In the genomic region with DNA sequence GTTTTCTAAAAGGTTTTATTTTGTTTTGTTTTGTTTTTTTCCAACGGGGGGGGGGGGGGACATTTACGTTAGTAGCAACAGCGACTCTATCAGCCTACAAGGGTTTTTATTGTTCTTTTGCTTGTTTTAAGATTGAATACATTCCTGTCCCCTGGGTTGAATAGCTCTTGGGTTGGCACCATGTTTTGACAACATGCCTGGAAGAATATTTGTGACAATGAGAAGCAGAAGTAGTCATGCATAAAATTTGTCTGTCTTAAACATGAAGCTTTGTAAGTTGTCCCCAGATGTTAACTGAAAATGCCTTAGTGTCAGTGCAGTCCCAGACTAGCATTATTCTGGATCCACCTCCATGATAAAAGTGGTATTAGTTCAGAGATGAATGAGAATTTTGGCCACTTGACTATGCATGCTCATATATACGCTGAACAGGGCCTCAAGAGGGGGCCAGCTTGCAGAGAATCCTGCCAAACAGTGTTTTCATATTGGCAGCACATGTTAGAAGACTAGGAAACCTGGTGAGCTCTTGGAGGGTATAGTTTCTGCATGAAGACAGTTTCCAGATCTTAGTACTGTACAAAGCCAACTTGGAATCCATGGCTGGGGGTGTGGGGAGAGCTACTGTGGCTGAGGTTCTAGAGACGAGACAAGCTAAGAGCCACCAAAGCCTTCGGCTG, we compare ENCODE assay signal across 22 mouse cellular contexts. TPM values are rescaled to one million over a fixed set of nuclear protein-coding genes. Genes with fewer than 3 reads are reported as not detected.
A peak's percentile ranks its signal among the peaks of the same experiment; 100 is the strongest.
DNase-seq lines count a peak whose midpoint lies in the region; ATAC-seq and TF ChIP-seq lines count a peak whose summit lies in the region.
"Had no signal": no experiment of that assay in that cellular context is flagged by ENCODE, and none has a peak within 500 bp of the region (broad histone marks: within the 10 kb centered on the region; RNA-seq: fewer than 3 reads in every experiment).

No protein-coding gene starts in this region.

- TF ChIP-seq POLR2A in lung, adult 2 months (IDR thresholded peaks at IDR 0.05; ENCODE audit: borderline replicate concordance, extremely low read depth, low read depth, low read length): no peak

- 78% methylated on average over 6 of the region's 6 CpGs for WGBS in forebrain, embryonic 14.5 days
- WGBS in forebrain, embryonic 13.5 days: 84% methylated on average over 6 of the region's 6 CpGs
- 79% methylated on average over 6 of the region's 6 CpGs for WGBS in intestine, embryonic 14.5 days
- WGBS in intestine, embryonic 15.5 days: 74% methylated on average over 6 of the region's 6 CpGs
- WGBS in midbrain, postnatal 0 days: 72% methylated on average over 6 of the region's 6 CpGs
- WGBS in midbrain, embryonic 11.5 days: 79% methylated on average over 6 of the region's 6 CpGs
- 74% methylated on average over 6 of the region's 6 CpGs for WGBS in lung, adult 2 months

- no peaks in the 10 kb centered on the region for H3K9me3 ChIP-seq in forebrain, embryonic 14.5 days (replicated peaks; ENCODE audit: control insufficient read depth, low read length)
- no peaks in the 10 kb centered on the region for H3K9me3 ChIP-seq in forebrain, embryonic 13.5 days (replicated peaks)
- H3K9me3 ChIP-seq in intestine, embryonic 14.5 days (ENCODE audit: control insufficient read depth, low read length): no peaks in the 10 kb centered on the region
- no peaks in the 10 kb centered on the region for H3K9me3 ChIP-seq in intestine, embryonic 15.5 days
- no peaks in the 10 kb centered on the region for H3K9me3 ChIP-seq in midbrain, postnatal 0 days (ENCODE audit: low read length)
- no peaks in the 10 kb centered on the region for H3K9me3 ChIP-seq in midbrain, embryonic 11.5 days (ENCODE audit: control insufficient read depth, low read length)
- H3K9me3 ChIP-seq: embryonic facial prominence, embryonic 12.5 days; heart, embryonic 15.5 days; limb, embryonic 13.5 days; lung, embryonic 15.5 days; megakaryocyte, embryonic 14.5 days had no signal

- H3K9ac ChIP-seq in forebrain, embryonic 14.5 days (ENCODE audit: low read length): no peak overlapping the region
- no peak overlapping the region for H3K9ac ChIP-seq in forebrain, embryonic 13.5 days
- H3K9ac ChIP-seq in intestine, embryonic 14.5 days (ENCODE audit: low read length): no peak overlapping the region
- no peak overlapping the region for H3K9ac ChIP-seq in intestine, embryonic 15.5 days
- no peak overlapping the region for H3K9ac ChIP-seq in midbrain, postnatal 0 days (replicated peaks; ENCODE audit: low read length, poor library complexity, severe bottlenecking)
- H3K9ac ChIP-seq in midbrain, embryonic 11.5 days (ENCODE audit: low read length): no peak overlapping the region
- H3K9ac ChIP-seq: embryonic facial prominence, embryonic 12.5 days; heart, embryonic 15.5 days; limb, embryonic 13.5 days; liver, embryonic 14.5 days; lung, embryonic 15.5 days had no signal

- peak; percentile 18 for DNase-seq in forebrain, embryonic 14.5 days (ENCODE audit: low spot score)
- peak; percentile 46 for DNase-seq in intestine, embryonic 14.5 days (ENCODE audit: low spot score)
- DNase-seq in midbrain, postnatal 0 days (ENCODE audit: low spot score): peak; percentile 26
- DNase-seq in midbrain, embryonic 11.5 days (ENCODE audit: low spot score, missing footprints): no peak
- no peak for DNase-seq in lung, adult 2 months
- DNase-seq: adrenal gland, postnatal 25 days; cerebellum, adult 11-12 months; cerebellum, postnatal 14 days; heart, postnatal 4 days; kidney, adult 18-20 months; kidney, postnatal 36 days; lung, postnatal 36 days had no signal

- ATAC-seq in forebrain, embryonic 14.5 days: no peak
- ATAC-seq in forebrain, embryonic 13.5 days: no peak
- ATAC-seq in intestine, embryonic 14.5 days (replicated peaks; ENCODE audit: low FRiP score, low TSS enrichment, low read depth): no peak
- no peak for ATAC-seq in intestine, embryonic 15.5 days
- no peak for ATAC-seq in midbrain, postnatal 0 days (ENCODE audit: low FRiP score)
- ATAC-seq in midbrain, embryonic 11.5 days (ENCODE audit: low FRiP score): no peak
- ATAC-seq: CD4-positive, CD25-positive, alpha-beta regulatory T cell, adult 4 months; midbrain, embryonic 16.5 days had no signal

- H3K4me3 ChIP-seq in forebrain, embryonic 14.5 days (ENCODE audit: low read depth, low read length): no peak overlapping the region
- no peak overlapping the region for H3K4me3 ChIP-seq in forebrain, embryonic 13.5 days
- no peak overlapping the region for H3K4me3 ChIP-seq in intestine, embryonic 14.5 days (ENCODE audit: low read depth, low read length)
- no peak overlapping the region for H3K4me3 ChIP-seq in intestine, embryonic 15.5 days (replicated peaks)
- H3K4me3 ChIP-seq in midbrain, postnatal 0 days (ENCODE audit: low read depth, low read length): no peak overlapping the region
- no peak overlapping the region for H3K4me3 ChIP-seq in midbrain, embryonic 11.5 days (ENCODE audit: low read depth, low read length)
- H3K4me3 ChIP-seq in lung, adult 2 months (replicated peaks; ENCODE audit: extremely low read depth, low read depth, low read length): no peak overlapping the region
- H3K4me3 ChIP-seq: embryonic facial prominence, embryonic 12.5 days; heart, embryonic 15.5 days; limb, embryonic 13.5 days; lung, embryonic 15.5 days; megakaryocyte, embryonic 14.5 days had no signal

- peaks cover 33% of the 10 kb centered on the region for H3K36me3 ChIP-seq in forebrain, embryonic 14.5 days (ENCODE audit: control insufficient read depth, insufficient read depth, low read length)
- peaks cover 40% of the 10 kb centered on the region for H3K36me3 ChIP-seq in forebrain, embryonic 13.5 days (ENCODE audit: poor library complexity, severe bottlenecking)
- peaks cover 24% of the 10 kb centered on the region for H3K36me3 ChIP-seq in intestine, embryonic 14.5 days (ENCODE audit: control insufficient read depth, insufficient read depth, low read length)
- peaks cover 10% of the 10 kb centered on the region; the same call in 1 of the 2 replicates for H3K36me3 ChIP-seq in intestine, embryonic 15.5 days
- peaks cover 13% of the 10 kb centered on the region for H3K36me3 ChIP-seq in midbrain, postnatal 0 days (ENCODE audit: insufficient read depth, low read length)
- peaks cover 6% of the 10 kb centered on the region; the same call in 1 of the 2 replicates for H3K36me3 ChIP-seq in midbrain, embryonic 11.5 days (ENCODE audit: control insufficient read depth, insufficient read depth, low read length)

- H3K27me3 ChIP-seq in forebrain, embryonic 14.5 days (replicated peaks; ENCODE audit: control insufficient read depth, insufficient read depth, low read length): no peaks in the 10 kb centered on the region
- H3K27me3 ChIP-seq in forebrain, embryonic 13.5 days: no peaks in the 10 kb centered on the region
- no peaks in the 10 kb centered on the region for H3K27me3 ChIP-seq in intestine, embryonic 14.5 days (replicated peaks; ENCODE audit: control insufficient read depth, insufficient read depth, low read length)
- H3K27me3 ChIP-seq in intestine, embryonic 15.5 days (replicated peaks): no peaks in the 10 kb centered on the region
- H3K27me3 ChIP-seq in midbrain, postnatal 0 days (ENCODE audit: insufficient read depth, low read length): no peaks in the 10 kb centered on the region
- no peaks in the 10 kb centered on the region for H3K27me3 ChIP-seq in midbrain, embryonic 11.5 days (ENCODE audit: control insufficient read depth, insufficient read depth, low read length)
- H3K27me3 ChIP-seq: embryonic facial prominence, embryonic 12.5 days; heart, embryonic 15.5 days; limb, embryonic 13.5 days; lung, embryonic 15.5 days; megakaryocyte, embryonic 14.5 days had no signal

- no peaks in the 10 kb centered on the region for H3K4me1 ChIP-seq in forebrain, embryonic 14.5 days (ENCODE audit: control insufficient read depth, insufficient read depth, low read length)
- H3K4me1 ChIP-seq in forebrain, embryonic 13.5 days: no peaks in the 10 kb centered on the region
- H3K4me1 ChIP-seq in intestine, embryonic 14.5 days (replicated peaks; ENCODE audit: control insufficient read depth, insufficient read depth, low read length): no peaks in the 10 kb centered on the region
- H3K4me1 ChIP-seq in intestine, embryonic 15.5 days (replicated peaks): no peaks in the 10 kb centered on the region
- H3K4me1 ChIP-seq in midbrain, postnatal 0 days (ENCODE audit: insufficient read depth, low read length): no peaks in the 10 kb centered on the region
- no peaks in the 10 kb centered on the region for H3K4me1 ChIP-seq in midbrain, embryonic 11.5 days (ENCODE audit: control insufficient read depth, insufficient read depth, low read length)
- H3K4me1 ChIP-seq in lung, adult 2 months (ENCODE audit: control insufficient read depth, insufficient read depth, low read length): no peaks in the 10 kb centered on the region
- H3K4me1 ChIP-seq: embryonic facial prominence, embryonic 12.5 days; heart, embryonic 15.5 days; limb, embryonic 13.5 days; lung, embryonic 15.5 days had no signal

- no peak overlapping the region for H3K27ac ChIP-seq in forebrain, embryonic 14.5 days (ENCODE audit: low read depth, low read length)
- no peak overlapping the region for H3K27ac ChIP-seq in forebrain, embryonic 13.5 days
- H3K27ac ChIP-seq in intestine, embryonic 14.5 days (ENCODE audit: low read depth): no peak overlapping the region
- H3K27ac ChIP-seq in intestine, embryonic 15.5 days: no peak overlapping the region
- H3K27ac ChIP-seq in midbrain, postnatal 0 days (ENCODE audit: low read depth, low read length): no peak overlapping the region
- no peak overlapping the region for H3K27ac ChIP-seq in midbrain, embryonic 11.5 days (ENCODE audit: low read depth, low read length)
- H3K27ac ChIP-seq: embryonic facial prominence, embryonic 12.5 days; heart, embryonic 15.5 days; limb, embryonic 13.5 days; liver, embryonic 14.5 days; lung, embryonic 15.5 days had no signal

- H3K4me2 ChIP-seq in forebrain, embryonic 14.5 days (ENCODE audit: low read length): no peak overlapping the region
- no peak overlapping the region for H3K4me2 ChIP-seq in forebrain, embryonic 13.5 days
- no peak overlapping the region for H3K4me2 ChIP-seq in intestine, embryonic 14.5 days (ENCODE audit: low read length)
- no peak overlapping the region for H3K4me2 ChIP-seq in intestine, embryonic 15.5 days (replicated peaks)
- H3K4me2 ChIP-seq in midbrain, postnatal 0 days (ENCODE audit: low read depth, low read length, poor library complexity, severe bottlenecking): no peak overlapping the region
- no peak overlapping the region for H3K4me2 ChIP-seq in midbrain, embryonic 11.5 days
- H3K4me2 ChIP-seq: embryonic facial prominence, embryonic 12.5 days; heart, embryonic 15.5 days; limb, embryonic 13.5 days; lung, embryonic 15.5 days had no signal

- no peak for TF ChIP-seq CTCF in midbrain, postnatal 0 days (IDR thresholded peaks at IDR 0.05)
- no peak for TF ChIP-seq CTCF in lung, adult 2 months (IDR thresholded peaks at IDR 0.05; ENCODE audit: insufficient read depth, low read length)

RNA-seq across cellular contexts. Expression of a gene that starts 24.9 kb away (rescaled TPM):
- 3.6 and 4.8 TPM in 2 replicates for polyA plus RNA-seq in forebrain, embryonic 14.5 days (2014; fragmentation: Nextera tagmentation; extraction: Ambion mirVana)
- polyA plus RNA-seq in forebrain, embryonic 13.5 days (2015; fragmentation: Nextera tagmentation; extraction: Ambion mirVana): 5.1 and 5.7 TPM in 2 replicates
- polyA plus RNA-seq in intestine, embryonic 14.5 days (2014; fragmentation: Nextera tagmentation; extraction: Ambion mirVana): 12.9 and 19.4 TPM in 2 replicates
- 14.4 and 16.2 TPM in 2 replicates for polyA plus RNA-seq in intestine, embryonic 15.5 days (2015; fragmentation: Nextera tagmentation; extraction: Ambion mirVana)
- 10.3 and 12.8 TPM in 2 replicates for total RNA-seq in midbrain, postnatal 0 days (2014; rRNA removed)
- 12.6 and 13.6 TPM in 2 replicates for polyA plus RNA-seq in midbrain, postnatal 0 days (2015; fragmentation: Nextera tagmentation; extraction: Ambion mirVana)
- polyA plus RNA-seq in midbrain, embryonic 11.5 days (2014; fragmentation: Nextera tagmentation; extraction: Ambion mirVana): 4.4 and 5.5 TPM in 2 replicates
- 30.1 and 33.6 TPM in 2 replicates for polyA plus RNA-seq in lung, adult 2 months (2012; rRNA removed)

RNA-seq across cellular contexts. Expression of a gene that starts 36.8 kb away (rescaled TPM):
- polyA plus RNA-seq in forebrain, embryonic 14.5 days (2014; fragmentation: Nextera tagmentation; extraction: Ambion mirVana): 18.8 and 27.8 TPM in 2 replicates
- 19.1 and 23.1 TPM in 2 replicates for polyA plus RNA-seq in forebrain, embryonic 13.5 days (2015; fragmentation: Nextera tagmentation; extraction: Ambion mirVana)
- polyA plus RNA-seq in intestine, embryonic 14.5 days (2014; fragmentation: Nextera tagmentation; extraction: Ambion mirVana): 5.7 and 7.7 TPM in 2 replicates
- 4.5 and 6.2 TPM in 2 replicates for polyA plus RNA-seq in intestine, embryonic 15.5 days (2015; fragmentation: Nextera tagmentation; extraction: Ambion mirVana)
- 35.5 and 44.1 TPM in 2 replicates for total RNA-seq in midbrain, postnatal 0 days (2014; rRNA removed)
- polyA plus RNA-seq in midbrain, postnatal 0 days (2015; fragmentation: Nextera tagmentation; extraction: Ambion mirVana): 17.6 and 20.3 TPM in 2 replicates
- 7.0 and 12.4 TPM in 2 replicates for polyA plus RNA-seq in midbrain, embryonic 11.5 days (2014; fragmentation: Nextera tagmentation; extraction: Ambion mirVana)
- polyA plus RNA-seq in lung, adult 2 months (2012; rRNA removed): 14.1 and 17.3 TPM in 2 replicates

Comparison
In these comparisons a context has a peak if more than half of its experiments do, and no peak if none do; other contexts are left out.
1. DNase-seq: peak in forebrain, embryonic 14.5 days (single experiment), intestine, embryonic 14.5 days (single experiment) and midbrain, postnatal 0 days (single experiment); none in midbrain, embryonic 11.5 days (single experiment) and lung, adult 2 months (single experiment).